Mouse (Mus musculus): ENCODE measurements around the gene Fam180a.

Gene Fam180a

GRCm38 (mm10) chr6:35269643-35270042 is 56.3 kb downstream of the Fam180a start:
- TF ChIP-seq CTCF (conservative IDR thresholded peaks at IDR 0.05; ENCODE audit: low read length) = no peak
- TF ChIP-seq POU5F1 (IDR thresholded peaks at IDR 0.05; ENCODE audit: borderline replicate concordance, low read length) = no peak
- no peak for TF ChIP-seq NANOG (IDR thresholded peaks at IDR 0.05; ENCODE audit: borderline replicate concordance, low read length)
- Histone ChIP-seq H3K4me3 (replicated peaks; ENCODE audit: low read length) (peak overlapping the region; percentile 65), H3K36me3 (ENCODE audit: insufficient read depth, low read length) (no peaks in the 10 kb centered on the region), H3K4me1 (replicated peaks; ENCODE audit: low read depth, low read length) (peaks cover 51% of the 10 kb centered on the region), H3K9me3 (ENCODE audit: low read length) (no peaks in the 10 kb centered on the region), H3K27me3 (ENCODE audit: insufficient read depth, low read length) (peaks cover 7% of the 10 kb centered on the region)

DNA sequence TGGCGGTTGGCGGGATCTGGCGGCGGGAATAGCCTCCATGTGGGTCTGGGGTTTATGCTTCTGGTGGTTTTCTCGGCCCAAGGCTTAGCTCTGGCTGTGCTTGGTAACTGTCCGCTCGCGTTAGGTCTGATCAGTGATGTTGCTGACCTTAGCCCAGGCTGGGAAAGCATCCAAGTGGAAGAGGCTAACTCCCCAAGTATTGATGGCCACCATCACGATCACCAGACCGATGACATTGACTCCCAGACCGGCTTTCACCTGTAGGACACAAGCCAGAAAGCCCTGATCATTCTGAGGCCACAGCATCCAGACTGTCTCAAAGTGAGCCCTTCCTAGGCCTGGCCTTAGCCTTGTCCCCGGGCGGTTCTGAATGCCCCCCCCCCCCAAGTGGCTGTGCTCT is 57.2 kb downstream of the Fam180a start:
- TF ChIP-seq POU5F1 (IDR thresholded peaks at IDR 0.05; ENCODE audit: borderline replicate concordance, low read length) = no peak
- TF ChIP-seq CTCF (conservative IDR thresholded peaks at IDR 0.05; ENCODE audit: low read length) = no peak
- TF ChIP-seq NANOG (IDR thresholded peaks at IDR 0.05; ENCODE audit: borderline replicate concordance, low read length) = no peak
- Histone ChIP-seq H3K27me3 (ENCODE audit: insufficient read depth, low read length) (peaks cover 7% of the 10 kb centered on the region), H3K4me3 (replicated peaks; ENCODE audit: low read length) (peak overlapping the region; percentile 65)

GRCm38 (mm10) chr6:35265580-35266278 is 60.2 kb downstream of the Fam180a start:
- H3K9me3 ChIP-seq (ENCODE audit: low read length) = no peaks in the 10 kb centered on the region
- H3K27me3 ChIP-seq (ENCODE audit: insufficient read depth, low read length) = peaks cover 7% of the 10 kb centered on the region
- no peak overlapping the region for H3K4me3 ChIP-seq (replicated peaks; ENCODE audit: low read length)
- peaks cover 26% of the 10 kb centered on the region for H3K36me3 ChIP-seq (ENCODE audit: insufficient read depth, low read length)
- peaks cover 61% of the 10 kb centered on the region for H3K4me1 ChIP-seq (replicated peaks; ENCODE audit: low read depth, low read length)
- TF ChIP-seq POU5F1 (IDR thresholded peaks at IDR 0.05; ENCODE audit: borderline replicate concordance, low read length) (no peak), CTCF (conservative IDR thresholded peaks at IDR 0.05; ENCODE audit: low read length) (no peak), NANOG (IDR thresholded peaks at IDR 0.05; ENCODE audit: borderline replicate concordance, low read length) (no peak)

More for the DNA sequence above, 57.2 kb downstream of the Fam180a start:
- H3K36me3 ChIP-seq (ENCODE audit: insufficient read depth, low read length) = no peaks in the 10 kb centered on the region
- H3K9me3 ChIP-seq (ENCODE audit: low read length) = no peaks in the 10 kb centered on the region
- peaks cover 51% of the 10 kb centered on the region for H3K4me1 ChIP-seq (replicated peaks; ENCODE audit: low read depth, low read length)
